Mouse (Mus musculus) adrenal gland, postnatal 10 days (tissue): ENCODE measurements at regions not wholly inside any gene's neighbourhood (a gene's known extent, or its start where the extent isn't known, plus 50 kb on each side); places are given as distances from the start of the nearest gene placed in this dataset.

ENCODE experiments used
- DNase-seq: peaks from one replicate; pipeline ENCODE4 v3.0.0; 2021; ENCODE audit warnings: mixed read lengths

DNA sequence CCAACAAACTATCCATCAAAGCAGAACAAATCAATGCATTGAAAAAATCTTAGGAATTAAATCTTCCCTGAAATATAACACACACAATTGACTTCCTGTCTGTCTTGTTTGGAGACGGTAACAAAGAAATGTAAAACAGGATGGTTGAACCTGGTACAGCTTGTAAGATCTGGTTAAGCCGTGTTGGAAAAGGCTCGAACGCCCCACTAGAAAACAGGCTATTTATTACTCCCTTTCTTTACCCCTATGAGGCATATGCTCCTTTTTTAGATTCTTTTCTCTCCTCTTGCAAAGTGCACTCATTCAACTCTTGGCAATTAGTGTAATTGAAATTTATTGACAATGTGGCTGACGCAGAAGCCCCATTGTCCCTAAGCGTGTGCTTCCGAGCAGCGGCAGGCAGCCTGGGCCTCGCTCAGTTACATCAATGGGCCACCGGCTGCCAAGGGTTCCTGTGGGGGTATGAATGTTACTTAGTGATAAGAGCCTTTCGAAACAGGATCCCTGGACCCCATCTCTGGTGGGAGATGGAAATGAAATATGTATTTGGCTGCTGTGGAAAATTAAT lies 297.2 kb upstream of the Adamts16 start:
- DNase-seq: no peak

DNA sequence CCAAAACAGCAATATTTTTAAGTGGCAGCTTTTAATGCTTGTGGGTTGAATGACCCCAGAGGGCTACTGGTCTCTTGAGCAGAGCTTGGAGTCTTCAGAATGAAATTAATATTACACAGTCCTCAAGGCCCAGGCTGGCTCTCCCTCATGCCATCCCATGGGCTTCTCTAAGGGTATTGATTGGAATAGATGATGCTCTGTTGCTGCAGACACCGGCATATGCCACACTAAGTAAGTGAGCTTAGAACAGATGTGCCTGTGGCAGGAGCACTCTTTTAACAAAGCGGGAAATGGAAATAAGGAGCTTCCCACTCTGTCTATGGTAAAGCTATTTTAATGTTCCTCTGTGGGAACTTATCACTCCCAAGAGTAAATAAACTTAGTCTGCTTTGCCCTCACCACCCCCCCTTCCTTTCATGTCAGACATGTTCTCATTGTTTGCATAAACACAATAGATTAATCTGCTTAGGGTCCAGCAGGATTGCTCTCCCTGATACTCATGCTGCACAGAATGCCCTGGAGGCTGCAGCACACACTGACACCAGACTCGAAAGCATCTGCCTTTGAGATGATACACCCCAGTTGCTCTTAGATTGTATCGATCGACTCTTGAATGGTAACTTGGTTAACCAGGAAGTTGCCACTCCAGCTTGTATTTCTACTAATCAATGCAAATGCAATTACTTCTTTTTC lies 294.5 kb upstream of the Adamts16 start:
- DNase-seq: no peak

DNA sequence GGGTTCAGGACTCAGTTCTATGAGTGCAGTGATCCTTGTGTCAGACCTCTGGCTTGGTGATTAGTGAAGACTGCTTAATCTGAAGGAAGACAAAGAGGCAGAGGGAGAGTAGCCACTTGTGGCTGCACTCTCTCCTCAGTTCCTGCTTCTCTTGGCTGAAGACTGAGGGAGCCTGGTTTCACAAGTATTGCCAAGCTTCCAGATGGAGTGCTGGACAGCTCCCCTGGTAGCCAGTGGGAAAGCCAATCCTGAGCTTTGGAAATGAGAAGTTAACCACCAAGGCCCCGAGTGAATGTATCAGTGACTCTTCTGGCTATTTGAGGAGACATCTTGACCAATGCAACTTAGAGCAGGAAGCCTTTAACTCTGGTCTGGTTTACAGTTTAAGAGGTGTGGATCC lies 279.9 kb upstream of the Adamts16 start:
- DNase-seq: peak; percentile 54

DNA sequence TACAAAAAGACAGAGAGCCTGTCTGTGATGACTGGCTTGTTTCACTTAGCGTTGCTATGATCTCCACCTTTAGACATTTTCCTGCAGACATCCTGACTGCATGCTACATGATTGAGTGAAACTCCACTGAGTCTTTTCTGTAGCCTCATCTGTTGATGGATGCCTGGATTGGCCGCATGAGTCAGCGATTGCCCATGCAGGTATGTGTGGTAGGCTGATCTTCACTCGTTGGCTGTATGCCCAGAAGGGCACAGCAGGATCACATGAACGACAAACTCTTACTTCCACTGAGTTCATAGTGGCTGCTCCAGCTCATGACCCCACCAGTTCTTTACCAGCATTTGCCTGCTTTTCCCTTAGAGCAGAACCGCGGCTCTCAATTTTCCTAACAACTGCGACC lies 266.6 kb upstream of the Adamts16 start:
- no peak for DNase-seq

DNA sequence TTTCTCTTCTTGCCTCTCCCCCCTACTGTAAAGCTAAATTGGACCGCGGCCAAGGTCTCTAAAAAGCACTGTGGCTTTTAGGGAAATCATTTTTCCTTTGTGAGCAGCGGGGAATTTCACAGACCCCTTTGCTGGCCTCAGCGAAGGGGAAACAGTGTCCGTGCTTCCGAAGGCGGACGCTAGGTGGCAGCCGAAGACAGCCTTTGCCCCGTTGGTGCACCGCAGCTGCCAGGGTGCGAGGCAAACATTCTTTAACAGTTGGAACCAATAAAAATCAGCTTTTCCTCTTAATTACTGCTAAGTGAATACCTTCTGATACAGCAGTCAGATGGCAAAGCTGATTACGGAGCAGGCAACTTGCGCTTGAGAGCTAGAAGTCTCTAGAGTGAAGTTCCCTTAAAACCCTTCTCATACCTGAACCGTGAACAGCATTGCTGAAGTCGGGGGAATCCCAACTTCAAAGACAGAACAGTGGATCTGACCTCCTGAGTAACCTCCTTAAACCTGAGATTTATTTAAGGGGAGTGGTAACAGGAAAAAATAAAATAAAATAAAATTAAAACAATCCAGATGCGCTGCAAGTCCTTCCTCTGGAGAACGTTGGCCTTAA lies 263.7 kb upstream of the Adamts16 start:
- peak; percentile 83 for DNase-seq

DNA sequence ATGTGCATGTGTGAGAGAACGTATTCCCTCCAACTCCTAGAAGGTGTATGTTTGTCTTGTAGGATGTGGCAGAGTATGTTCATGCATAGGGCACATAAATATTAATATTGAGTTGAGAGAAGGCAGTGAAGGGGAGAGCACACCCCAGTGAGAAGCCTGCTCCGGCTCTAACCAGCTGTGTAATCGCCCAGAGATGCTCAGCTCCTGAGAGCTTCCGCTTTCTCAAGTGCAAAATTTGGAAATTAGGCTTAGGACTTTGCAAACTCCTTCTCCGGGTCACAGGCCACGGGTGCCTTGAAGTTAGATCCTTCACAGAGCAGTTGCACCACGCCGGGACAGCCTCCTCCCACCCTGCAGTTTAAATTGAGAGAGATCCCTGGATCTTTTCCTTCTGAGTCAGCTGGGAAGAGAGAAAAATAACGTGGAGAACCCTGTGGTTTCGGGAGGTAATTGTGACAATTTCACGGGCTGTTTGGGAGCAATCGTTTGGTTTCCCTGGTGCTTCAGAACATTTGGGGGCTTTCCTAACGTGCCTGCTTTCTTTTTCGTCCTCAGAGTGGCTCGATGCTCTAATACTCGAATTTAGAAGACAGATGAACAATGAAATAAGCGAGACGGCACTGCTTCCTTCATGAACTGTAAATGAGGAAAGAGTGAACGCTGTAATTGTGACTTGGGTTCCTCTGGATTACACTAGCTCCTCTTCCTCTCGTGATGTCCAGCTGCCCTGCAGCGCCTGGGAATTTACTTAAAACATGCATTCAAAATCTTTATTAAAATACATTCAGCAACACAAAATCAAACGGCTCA lies 263.0 kb upstream of the Adamts16 start:
- DNase-seq: no peak

DNA sequence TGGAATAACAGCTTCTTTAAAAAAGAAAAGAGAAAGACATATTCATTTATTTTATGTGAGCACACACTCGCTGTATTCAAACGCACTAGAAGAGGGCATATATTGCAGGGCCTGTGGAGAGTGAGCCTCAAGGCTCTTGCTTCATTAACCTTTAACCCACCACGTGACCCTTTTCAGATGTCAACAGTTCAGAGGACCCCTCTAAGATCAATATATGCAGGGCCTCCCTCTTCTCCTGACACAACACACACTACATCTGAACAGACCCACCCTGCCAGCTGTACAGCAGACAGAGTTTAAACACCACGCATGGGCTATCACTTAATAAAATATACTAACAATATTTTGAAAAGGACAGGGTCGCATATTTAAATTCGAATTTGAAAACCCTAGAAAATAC lies 242.7 kb upstream of the Adamts16 start:
- no peak for DNase-seq

DNA sequence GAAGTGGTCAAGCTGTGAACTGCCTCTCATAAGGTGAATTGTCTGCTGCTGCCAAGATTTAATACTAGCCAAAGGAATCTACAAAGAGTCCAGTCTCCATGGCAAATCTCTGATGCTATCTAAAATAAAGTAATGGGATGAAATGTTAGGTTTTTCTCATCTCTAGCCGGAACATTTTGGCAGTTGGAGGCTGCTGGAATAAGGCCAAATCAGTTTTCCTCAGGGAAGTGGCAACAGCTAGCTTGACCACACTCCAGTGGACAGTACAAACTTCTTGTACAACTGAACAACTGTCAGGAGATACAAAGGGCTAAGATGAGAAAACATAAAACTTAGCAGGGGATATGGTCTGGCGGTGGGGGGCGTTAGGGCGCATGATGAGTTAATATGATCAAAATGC lies 234.3 kb upstream of the Adamts16 start:
- peak; percentile 40 for DNase-seq

DNA sequence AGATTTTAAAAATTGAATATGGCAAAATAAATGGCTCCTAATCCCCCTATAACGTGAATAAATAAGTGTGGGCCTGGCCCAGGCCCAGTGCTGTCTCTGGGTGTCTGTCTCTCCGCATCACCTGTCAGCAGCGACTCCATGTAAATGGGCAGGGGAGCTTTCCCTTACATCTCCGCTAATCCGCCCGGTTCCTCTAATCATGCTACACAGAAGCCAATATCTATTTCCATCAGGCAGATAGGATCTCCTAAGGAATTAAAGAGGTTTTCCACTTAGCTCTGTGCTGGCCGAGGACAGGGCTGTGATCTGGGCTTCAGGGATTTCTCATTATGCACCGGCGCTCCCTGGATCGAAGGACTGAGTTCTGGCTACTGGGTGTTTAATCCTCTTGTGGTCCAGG lies 232.4 kb upstream of the Adamts16 start:
- DNase-seq: no peak

DNA sequence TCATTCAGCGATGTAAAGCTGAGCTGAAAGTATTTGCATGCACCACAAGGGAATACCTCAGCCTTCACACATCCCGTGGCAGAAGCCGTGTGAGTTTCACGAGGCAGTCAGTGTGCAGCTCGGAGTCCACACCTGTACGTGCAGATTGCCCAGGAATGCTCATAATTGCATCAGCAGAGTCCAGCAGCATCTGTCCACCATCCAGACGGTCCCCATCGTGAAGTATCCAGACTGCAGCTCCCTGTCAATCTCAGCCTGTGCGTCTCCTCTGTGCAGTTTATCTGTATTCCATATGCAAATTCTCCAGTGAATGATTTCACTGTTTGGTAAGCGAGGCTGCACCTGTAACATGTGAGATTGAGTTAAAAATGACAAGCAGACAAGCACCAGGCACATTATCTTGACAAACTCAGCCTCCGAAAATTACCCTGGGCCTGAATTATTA lies 227.2 kb upstream of the Adamts16 start:
- DNase-seq: no peak

DNA sequence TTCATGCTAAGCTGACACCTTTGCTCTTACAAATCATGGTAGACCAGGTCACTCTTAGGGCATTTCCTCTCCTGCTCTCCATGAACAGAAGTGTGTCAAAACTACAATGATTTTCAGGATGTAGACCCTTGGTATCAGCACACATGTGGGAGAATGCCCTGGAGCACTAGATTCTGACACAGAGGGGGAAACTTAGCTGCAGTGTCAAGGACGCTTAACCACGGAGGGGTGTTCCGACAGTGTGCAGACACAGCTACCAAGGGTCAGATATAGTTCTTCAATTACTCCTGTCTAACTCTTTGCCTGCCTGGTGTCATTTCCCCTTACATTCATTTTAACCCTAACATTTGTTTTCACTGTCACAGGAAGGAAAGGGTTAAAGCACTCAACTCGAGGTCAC lies 226.4 kb upstream of the Adamts16 start:
- DNase-seq: no peak

DNA sequence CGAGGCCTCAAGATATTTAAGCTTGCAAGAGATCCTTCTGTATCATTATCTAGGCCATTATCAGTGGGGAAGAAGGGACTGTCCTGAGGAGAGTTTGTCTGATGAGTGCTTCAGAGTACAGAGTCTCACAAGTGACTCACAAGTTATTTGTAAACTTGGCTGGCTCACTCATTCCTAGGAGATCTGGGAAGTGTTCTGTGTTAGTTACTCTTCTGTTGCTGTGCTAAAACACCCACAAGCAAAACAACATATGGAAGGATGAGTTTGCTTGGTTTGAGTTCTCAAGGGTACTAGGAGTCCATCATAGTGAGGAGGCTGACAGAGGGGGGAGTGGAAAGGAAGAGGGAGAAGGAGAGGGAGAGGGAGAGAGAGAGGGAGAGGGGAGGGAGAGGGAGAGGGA lies 224.0 kb upstream of the Adamts16 start:
- DNase-seq: no peak

DNA sequence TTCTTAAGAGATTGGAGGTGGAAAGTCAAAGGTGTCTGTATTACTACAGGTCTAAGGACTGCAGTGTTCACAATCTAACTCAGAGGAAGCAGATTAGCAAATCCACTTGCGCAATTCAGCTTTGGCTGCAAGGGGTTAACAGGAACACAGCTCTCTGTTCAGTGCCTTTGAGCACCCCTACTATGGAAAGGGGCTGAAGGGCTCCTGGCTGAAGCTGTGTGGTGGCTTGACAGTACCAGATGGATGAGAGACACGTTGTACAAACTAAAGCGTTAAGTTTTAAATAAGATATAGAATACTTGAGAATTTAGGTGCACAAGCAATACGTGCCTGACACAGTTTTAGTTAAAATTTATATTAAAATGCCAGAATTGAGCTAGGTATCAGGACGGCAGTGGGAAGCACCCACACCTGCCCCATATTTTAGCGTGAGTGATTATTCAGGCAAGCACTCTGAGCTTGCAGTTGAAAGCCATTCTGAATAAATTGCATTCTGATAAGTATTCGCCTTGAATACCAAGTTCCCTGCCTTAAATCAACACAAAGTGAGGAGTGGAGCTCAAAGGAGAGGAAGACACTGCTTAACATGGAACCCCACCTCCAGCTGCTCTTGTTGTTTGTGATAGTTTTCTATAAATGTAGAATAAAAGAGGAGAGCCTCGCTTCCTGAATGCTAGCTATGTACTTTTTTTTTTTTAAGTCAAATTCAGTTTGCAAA lies 223.1 kb upstream of the Adamts16 start:
- no peak for DNase-seq

DNA sequence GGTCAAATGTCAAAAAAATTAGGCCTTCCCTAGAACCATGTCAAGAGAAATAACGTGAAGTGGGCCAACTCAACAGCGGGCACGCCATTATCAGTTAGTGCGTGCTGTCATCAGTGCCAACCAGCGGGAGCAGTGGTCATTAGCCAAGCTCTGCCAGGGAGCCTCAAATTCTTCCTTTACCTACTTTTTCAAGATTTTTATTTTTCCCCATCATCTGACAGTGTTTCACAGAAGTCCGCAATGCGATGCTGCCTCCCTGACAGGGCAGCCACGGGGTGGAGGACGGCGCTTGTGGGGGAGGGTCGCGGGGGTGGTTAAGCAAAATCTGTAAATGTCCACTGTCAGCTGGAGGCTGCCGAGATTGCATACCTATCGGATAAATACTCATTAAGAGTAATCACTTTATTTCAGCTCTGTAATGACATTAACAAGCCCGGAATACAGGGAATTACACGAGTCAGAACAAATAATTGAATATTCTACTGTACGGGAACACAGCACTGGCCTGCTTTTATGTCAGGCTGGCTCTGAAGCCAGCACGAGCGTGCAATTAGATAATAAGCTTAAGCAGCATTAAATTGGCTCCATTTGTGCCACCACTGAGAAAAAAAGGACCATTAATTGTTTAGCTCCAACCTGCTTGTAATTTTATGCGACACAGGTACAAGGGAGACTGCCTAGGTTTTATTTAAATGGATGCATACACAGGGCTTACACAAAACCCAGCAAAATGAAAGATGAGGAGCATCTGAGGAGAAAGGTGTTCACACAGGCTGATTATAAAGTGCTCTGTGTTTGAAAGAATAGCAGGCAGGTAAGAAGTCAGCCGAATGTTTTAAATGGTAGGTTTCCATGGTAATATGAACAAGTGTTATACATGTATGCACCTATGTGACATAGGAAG lies 212.0 kb upstream of the Adamts16 start:
- DNase-seq: no peak

DNA sequence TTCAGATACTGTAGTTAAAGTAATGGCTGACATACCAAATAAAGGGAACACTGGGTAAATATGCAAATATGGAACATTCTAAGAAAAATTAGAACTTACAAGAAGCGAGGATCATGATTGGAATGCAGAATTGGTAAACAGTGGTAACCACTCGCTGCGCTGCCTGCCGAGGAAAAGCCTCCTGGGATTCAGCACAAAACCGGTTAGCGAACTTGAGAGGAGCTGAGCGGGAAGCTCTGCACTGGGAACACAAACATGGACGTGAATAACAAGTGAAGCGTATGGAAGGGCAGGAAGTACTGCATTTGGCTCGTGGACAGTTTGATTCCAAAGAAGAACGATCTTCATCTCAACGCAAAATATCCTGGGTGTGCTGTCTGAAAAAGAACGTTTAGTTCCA lies 209.0 kb upstream of the Adamts16 start:
- no peak for DNase-seq

DNA sequence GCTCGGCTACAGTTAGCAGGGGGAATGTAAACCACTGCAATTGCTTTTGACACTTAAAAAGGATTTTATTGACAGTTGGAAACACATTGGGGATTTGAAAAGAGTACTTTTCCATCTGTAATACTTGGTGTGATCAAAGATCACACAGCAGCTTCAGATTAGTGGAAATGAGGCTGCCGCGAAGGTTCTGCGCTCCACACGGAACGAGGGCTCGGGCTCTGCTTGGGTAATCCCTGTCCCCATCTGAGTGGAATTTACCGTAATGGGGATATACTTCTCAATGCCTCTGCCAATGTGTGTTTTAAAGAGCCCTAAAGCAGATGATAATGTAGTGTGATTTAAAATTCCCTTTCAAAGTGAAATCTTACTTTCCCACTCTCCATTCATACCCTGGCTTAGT lies 194.4 kb upstream of the Adamts16 start:
- DNase-seq: no peak

DNA sequence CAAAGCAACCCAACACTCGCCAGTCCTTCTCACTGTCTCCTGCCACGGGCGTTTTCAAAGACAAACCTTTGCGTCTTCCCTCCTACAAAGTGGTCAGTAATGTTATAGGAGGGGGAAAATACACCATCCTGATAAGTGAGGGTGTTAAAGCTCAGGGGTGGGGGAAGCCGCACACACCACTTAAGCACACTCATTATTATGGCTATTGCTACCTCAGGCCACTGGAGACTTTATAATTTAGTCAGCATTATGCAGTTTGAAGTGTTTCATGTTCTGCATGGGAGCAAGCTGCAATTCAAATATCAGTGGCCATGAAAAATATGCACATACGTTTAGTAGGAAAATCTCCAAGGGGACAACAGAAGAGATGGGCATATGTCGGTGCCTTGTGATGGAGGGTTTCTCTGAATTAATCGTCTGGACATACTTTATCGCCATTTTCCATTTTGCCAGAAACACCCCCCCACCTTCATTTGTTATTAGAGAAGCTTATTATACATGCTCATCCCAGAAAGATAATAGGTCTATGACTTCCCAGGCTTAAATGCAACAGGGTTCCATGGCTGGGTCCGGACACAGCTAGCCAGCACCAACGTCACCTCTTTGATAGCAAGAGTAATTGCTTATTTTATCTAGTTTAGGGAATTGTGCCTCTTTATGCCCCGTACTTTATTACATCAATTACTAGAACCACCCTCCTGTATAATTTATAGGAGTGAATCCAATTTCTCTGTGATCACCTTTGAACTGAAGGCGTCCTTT lies 193.5 kb upstream of the Adamts16 start:
- no peak for DNase-seq

DNA sequence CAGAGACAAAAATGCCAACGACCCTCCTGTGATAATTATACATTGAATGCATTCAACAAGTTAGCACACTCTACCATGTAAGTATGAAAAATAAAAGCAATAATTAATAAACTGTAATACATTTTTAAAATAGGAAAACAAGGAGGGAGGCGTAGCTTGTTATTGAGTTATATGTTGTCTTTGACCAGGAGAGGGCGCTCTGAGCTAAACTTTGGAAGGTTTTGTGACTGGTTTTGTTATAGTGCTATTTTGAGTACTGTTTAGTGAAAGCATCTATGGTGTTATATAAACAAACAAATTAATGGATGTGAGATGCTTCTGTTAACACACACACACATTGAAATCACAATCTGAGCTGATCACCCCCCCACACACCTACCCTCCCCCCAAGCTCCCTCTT lies 166.6 kb upstream of the Adamts16 start:
- DNase-seq: peak; percentile 40

DNA sequence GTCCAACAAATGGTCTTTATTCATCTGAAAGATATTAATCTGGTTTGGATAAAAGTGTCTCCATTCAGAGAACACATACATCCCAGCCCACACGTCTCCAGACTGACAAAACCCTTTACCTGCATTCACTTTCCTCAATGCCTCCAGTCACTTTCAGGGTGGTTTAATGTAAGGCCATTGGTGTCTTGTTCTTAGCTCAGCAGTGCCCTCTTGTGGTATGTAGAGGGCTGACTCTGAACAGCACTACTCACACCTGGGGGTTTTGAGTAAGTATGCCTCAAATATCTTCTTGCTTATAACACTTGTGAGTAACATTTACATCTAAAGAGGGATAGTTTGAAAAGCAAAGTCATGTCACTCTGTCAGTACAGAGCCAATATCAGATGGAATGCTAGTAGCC lies 164.5 kb upstream of the Adamts16 start:
- DNase-seq: peak; percentile 49

DNA sequence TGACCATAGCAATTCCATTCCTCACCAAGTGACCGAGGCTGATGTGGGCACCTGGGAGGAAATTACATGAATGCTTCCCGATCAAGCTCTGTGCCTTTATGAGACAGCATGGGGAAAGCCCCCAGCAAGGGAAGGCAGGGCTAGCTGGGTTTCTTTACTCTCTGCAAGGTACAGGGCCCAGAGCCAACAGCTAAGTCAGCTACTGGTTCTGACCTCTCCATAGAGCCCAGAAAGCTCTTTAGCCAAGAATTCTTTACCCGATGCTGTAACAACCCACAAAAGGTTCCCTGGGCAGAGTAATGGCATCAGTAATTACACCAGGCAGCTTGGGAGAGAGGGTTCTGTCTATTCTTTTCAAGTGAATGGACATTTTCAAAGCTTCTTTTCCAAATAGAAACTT lies 161.9 kb upstream of the Adamts16 start:
- DNase-seq: no peak

DNA sequence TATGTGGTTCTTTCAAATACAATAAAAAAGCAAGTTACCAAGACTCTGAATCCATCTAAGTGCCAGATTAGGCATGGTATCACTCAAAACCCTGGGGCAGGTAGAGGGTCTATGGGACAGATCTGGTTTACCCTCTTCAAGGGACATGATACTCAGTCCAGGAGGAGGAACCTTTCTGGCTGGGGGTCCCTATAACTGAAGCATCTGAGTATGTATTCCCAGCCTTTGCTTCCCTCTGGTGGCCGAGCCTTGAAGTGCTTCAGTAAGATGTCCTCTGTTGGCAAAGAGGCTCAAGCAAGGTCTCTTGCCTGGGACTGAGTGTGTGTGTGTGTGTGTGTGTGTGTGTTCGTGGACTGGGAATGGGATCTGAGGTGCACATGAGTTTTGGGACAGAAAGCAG lies 159.7 kb upstream of the Adamts16 start:
- DNase-seq: peak; percentile 75
